Mouse (Mus musculus): ENCODE results near the gene Ppp1r3a. TPM values are rescaled to one million over a fixed set of nuclear protein-coding genes. Genes with fewer than 3 reads are reported as not detected.

Ppp1r3a gene
- polyA plus RNA-seq (2012; rRNA removed), result not detected in 2 replicates
- not detected in 2 replicates for polyA plus RNA-seq (2014; fragmentation: Nextera tagmentation; extraction: Ambion mirVana)

- TF ChIP-seq EP300 (IDR thresholded peaks at IDR 0.05; ENCODE audit: low read depth), result no peak
- no peak for TF ChIP-seq CTCF (IDR thresholded peaks at IDR 0.05; ENCODE audit: low read depth)
Measured at GRCm38 (mm10) chr6:14754901-14755591, at the start of gene Ppp1r3a. TSS of gene Ppp1r3a (minus strand) at chr6:14755274.

GRCm38 (mm10) chr6:14787157-14787938 lies 32.3 kb upstream of the Ppp1r3a start:
- DNase-seq (ENCODE audit: low read depth in 3 of 3, low spot score in 3 of 3) (no peak), ATAC-seq (ENCODE audit: insufficient read depth) (no peak)
- no peak for TF ChIP-seq CTCF (IDR thresholded peaks at IDR 0.05; ENCODE audit: low read depth)
- no peak for TF ChIP-seq EP300 (IDR thresholded peaks at IDR 0.05; ENCODE audit: low read depth)
- Histone ChIP-seq H3K4me1 (replicated peaks; ENCODE audit: control insufficient read depth in 2 of 2, insufficient read depth in 2 of 2, low read length in 1 of 2) (no peaks in the 10 kb centered on the region), H3K27me3 (ENCODE audit: control insufficient read depth, insufficient read depth, low read length) (no peaks in the 10 kb centered on the region), H3K9me3 (ENCODE audit: control insufficient read depth, low read length) (no peaks in the 10 kb centered on the region), H3K36me3 (replicated peaks; ENCODE audit: control insufficient read depth, insufficient read depth, low read depth) (no peaks in the 10 kb centered on the region), H3K9ac (replicated peaks) (no peak overlapping the region), H3K27ac (no peak overlapping the region), H3K4me2 (ENCODE audit: low read depth) (no peak overlapping the region), H3K4me3 (ENCODE audit: insufficient read depth in 1 of 2, low read depth in 2 of 2, low read length in 2 of 2) (no peak overlapping the region)
- WGBS (ENCODE audit: insufficient replicate concordance), result 64% methylated on average over 1 of the region's 1 CpGs

More at GRCm38 (mm10) chr6:14754901-14755591, at the start of gene Ppp1r3a:
- no peak within 1 kb of the TSS for H3K27ac ChIP-seq
- H3K4me3 ChIP-seq (ENCODE audit: insufficient read depth in 1 of 2, low read depth in 2 of 2, low read length in 2 of 2), result no peak within 1 kb of the TSS
- no peaks in the 10 kb centered on the region for H3K9me3 ChIP-seq (ENCODE audit: control insufficient read depth, low read length)
- H3K4me2 ChIP-seq (ENCODE audit: low read depth), result no peak within 1 kb of the TSS
- H3K27me3 ChIP-seq (ENCODE audit: control insufficient read depth, insufficient read depth, low read length), result no peaks in the 10 kb centered on the region
- no peak within 1 kb of the TSS for H3K9ac ChIP-seq (replicated peaks)
- DNase-seq (ENCODE audit: low read depth in 3 of 3, low spot score in 3 of 3) (no peak), ATAC-seq (ENCODE audit: insufficient read depth) (no peak)
- H3K36me3 ChIP-seq (replicated peaks; ENCODE audit: control insufficient read depth, insufficient read depth, low read depth), result no peaks in the 10 kb centered on the region
- 62% methylated on average over 7 of the region's 7 CpGs for WGBS (ENCODE audit: insufficient replicate concordance)
- H3K4me1 ChIP-seq (replicated peaks; ENCODE audit: control insufficient read depth in 2 of 2, insufficient read depth in 2 of 2, low read length in 1 of 2), result no peaks in the 10 kb centered on the region

DNA sequence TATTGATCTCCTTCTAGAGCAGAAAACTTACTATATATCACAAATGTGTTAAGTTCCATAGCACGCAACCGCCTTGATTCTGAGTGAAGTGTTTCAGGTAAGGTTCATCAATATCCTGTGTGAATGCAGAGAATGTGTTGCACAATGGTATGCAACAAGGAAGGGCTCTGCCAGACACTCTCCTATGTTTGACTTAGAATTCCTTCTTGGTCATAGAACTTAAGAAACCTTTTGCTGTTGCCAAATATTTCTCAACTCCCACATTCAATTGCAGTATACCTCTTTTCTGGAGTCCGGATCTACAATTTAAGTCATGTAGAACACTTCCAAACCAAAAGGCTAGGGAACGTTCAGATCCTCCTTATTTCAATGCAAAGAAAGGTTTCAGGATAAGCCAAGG lies 22.8 kb upstream of the Ppp1r3a start:
- DNase-seq (ENCODE audit: low read depth in 3 of 3, low spot score in 3 of 3), result no peak
- no peaks in the 10 kb centered on the region for H3K9me3 ChIP-seq (ENCODE audit: control insufficient read depth, low read length)
- H3K4me1 ChIP-seq (replicated peaks; ENCODE audit: control insufficient read depth in 2 of 2, insufficient read depth in 2 of 2, low read length in 1 of 2), result no peaks in the 10 kb centered on the region
- no peak overlapping the region for H3K4me3 ChIP-seq (ENCODE audit: insufficient read depth in 1 of 2, low read depth in 2 of 2, low read length in 2 of 2)
- H3K4me2 ChIP-seq (ENCODE audit: low read depth), result no peak overlapping the region
- no peaks in the 10 kb centered on the region for H3K27me3 ChIP-seq (ENCODE audit: control insufficient read depth, insufficient read depth, low read length)
- no peak overlapping the region for H3K9ac ChIP-seq (replicated peaks)
- no peaks in the 10 kb centered on the region for H3K36me3 ChIP-seq (replicated peaks; ENCODE audit: control insufficient read depth, insufficient read depth, low read depth)
- H3K27ac ChIP-seq, result no peak overlapping the region
- WGBS (ENCODE audit: insufficient replicate concordance), result 64% methylated on average over 4 of the region's 4 CpGs
- ATAC-seq (ENCODE audit: insufficient read depth), result no peak
- no peak for TF ChIP-seq EP300 (IDR thresholded peaks at IDR 0.05; ENCODE audit: low read depth)
- no peak for TF ChIP-seq CTCF (IDR thresholded peaks at IDR 0.05; ENCODE audit: low read depth)

- WGBS (ENCODE audit: insufficient replicate concordance), result 48% methylated on average over 2 of the region's 2 CpGs
- no peaks in the 10 kb centered on the region for H3K27me3 ChIP-seq (ENCODE audit: control insufficient read depth, insufficient read depth, low read length)
- no peak overlapping the region for H3K27ac ChIP-seq
- ATAC-seq (ENCODE audit: insufficient read depth) (no peak), DNase-seq (ENCODE audit: low read depth in 3 of 3, low spot score in 3 of 3) (no peak)
- no peaks in the 10 kb centered on the region for H3K4me1 ChIP-seq (replicated peaks; ENCODE audit: control insufficient read depth in 2 of 2, insufficient read depth in 2 of 2, low read length in 1 of 2)
- H3K9ac ChIP-seq (replicated peaks), result no peak overlapping the region
- no peak for TF ChIP-seq CTCF (IDR thresholded peaks at IDR 0.05; ENCODE audit: low read depth)
- TF ChIP-seq EP300 (IDR thresholded peaks at IDR 0.05; ENCODE audit: low read depth), result no peak
- no peak overlapping the region for H3K4me3 ChIP-seq (ENCODE audit: insufficient read depth in 1 of 2, low read depth in 2 of 2, low read length in 2 of 2)
- no peaks in the 10 kb centered on the region for H3K36me3 ChIP-seq (replicated peaks; ENCODE audit: control insufficient read depth, insufficient read depth, low read depth)
- H3K9me3 ChIP-seq (ENCODE audit: control insufficient read depth, low read length), result no peaks in the 10 kb centered on the region
- no peak overlapping the region for H3K4me2 ChIP-seq (ENCODE audit: low read depth)
Measured at GRCm38 (mm10) chr6:14771717-14772116, 16.6 kb upstream of the Ppp1r3a start.

GRCm38 (mm10) chr6:14757486-14757885 lies 2.4 kb upstream of the Ppp1r3a start:
- no peaks in the 10 kb centered on the region for H3K36me3 ChIP-seq (replicated peaks; ENCODE audit: control insufficient read depth, insufficient read depth, low read depth)
- WGBS (ENCODE audit: insufficient replicate concordance), result 41% methylated on average over 3 of the region's 3 CpGs
- H3K4me3 ChIP-seq (ENCODE audit: insufficient read depth in 1 of 2, low read depth in 2 of 2, low read length in 2 of 2), result no peak overlapping the region
- no peaks in the 10 kb centered on the region for H3K27me3 ChIP-seq (ENCODE audit: control insufficient read depth, insufficient read depth, low read length)
- TF ChIP-seq EP300 (IDR thresholded peaks at IDR 0.05; ENCODE audit: low read depth) (no peak), CTCF (IDR thresholded peaks at IDR 0.05; ENCODE audit: low read depth) (no peak)
- DNase-seq (ENCODE audit: low read depth in 3 of 3, low spot score in 3 of 3) (no peak), ATAC-seq (ENCODE audit: insufficient read depth) (no peak)
- no peak overlapping the region for H3K9ac ChIP-seq (replicated peaks)
- no peaks in the 10 kb centered on the region for H3K4me1 ChIP-seq (replicated peaks; ENCODE audit: control insufficient read depth in 2 of 2, insufficient read depth in 2 of 2, low read length in 1 of 2)
- no peaks in the 10 kb centered on the region for H3K9me3 ChIP-seq (ENCODE audit: control insufficient read depth, low read length)
- no peak overlapping the region for H3K4me2 ChIP-seq (ENCODE audit: low read depth)
- no peak overlapping the region for H3K27ac ChIP-seq
